Mouse (Mus musculus): Measurements from ENCODE around the gene Rbfox2.

GRCm38 (mm10) chr15:77105273-77105672, 201.5 kb downstream of the Rbfox2 start:
- TF ChIP-seq CTCF (IDR thresholded peaks at IDR 0.05; ENCODE audit: borderline replicate concordance, insufficient read depth, low read length) (no peak), POLR2A (IDR thresholded peaks at IDR 0.05; ENCODE audit: low read depth, low read length) (no peak)
